Mouse (Mus musculus): ENCODE data around the gene Tmem217. TPM values are rescaled to one million over a fixed set of nuclear protein-coding genes. Genes with fewer than 3 reads are reported as not detected.

Gene Tmem217
- polyA plus RNA-seq, 1 experiment = not detected

- no peaks in the 10 kb centered on the region for H3K27me3 ChIP-seq (ENCODE audit: control insufficient read depth, insufficient read depth, low read length)
- 47% methylated on average over 13 of the region's 13 CpGs for WGBS
- H3K27ac ChIP-seq (ENCODE audit: insufficient read depth, low read length) = no peak overlapping the region
- TF ChIP-seq POLR2A (IDR thresholded peaks at IDR 0.05; ENCODE audit: low read depth, low read length) (no peak), CTCF (IDR thresholded peaks at IDR 0.05; ENCODE audit: extremely low read depth, insufficient read depth, insufficient read length, insufficient replicate concordance) (peak; percentile 92; the same call in 1 of the 2 replicates)
- no peaks in the 10 kb centered on the region for H3K36me3 ChIP-seq (ENCODE audit: control insufficient read depth, insufficient read depth, low read length)
- no peak overlapping the region for H3K4me3 ChIP-seq (ENCODE audit: extremely low read depth, insufficient read depth, insufficient read length)
- H3K4me1 ChIP-seq (ENCODE audit: control insufficient read depth, insufficient read depth, insufficient read length) = peaks cover 13% of the 10 kb centered on the region; the same call in 1 of the 2 replicates
- DNase-seq (ENCODE audit: low read depth in 1 of 2, low spot score in 2 of 2) = peak in 1 of 2 experiments; percentile 75
Measured at GRCm38 (mm10) chr17:29513044-29513730, 39.0 kb downstream of the Tmem217 start.

- DNase-seq (ENCODE audit: low read depth in 1 of 2, low spot score in 2 of 2) = no peak
- Histone ChIP-seq H3K4me1 (ENCODE audit: control insufficient read depth, insufficient read depth, insufficient read length) (peaks cover 13% of the 10 kb centered on the region; the same call in 1 of the 2 replicates), H3K27ac (ENCODE audit: insufficient read depth, low read length) (no peak overlapping the region)
Measured at GRCm38 (mm10) chr17:29510691-29511090, 41.5 kb downstream of the Tmem217 start.

GRCm38 (mm10) chr17:29508927-29509608 is 43.1 kb downstream of the Tmem217 start:
- no peak overlapping the region for H3K4me3 ChIP-seq (ENCODE audit: extremely low read depth, insufficient read depth, insufficient read length)
- H3K4me1 ChIP-seq (ENCODE audit: control insufficient read depth, insufficient read depth, insufficient read length) = peaks cover 13% of the 10 kb centered on the region; the same call in 1 of the 2 replicates
- WGBS = 42% methylated on average over 12 of the region's 12 CpGs
- H3K27ac ChIP-seq (ENCODE audit: insufficient read depth, low read length) = no peak overlapping the region
- H3K36me3 ChIP-seq (ENCODE audit: control insufficient read depth, insufficient read depth, low read length) = no peaks in the 10 kb centered on the region
- TF ChIP-seq CTCF (IDR thresholded peaks at IDR 0.05; ENCODE audit: extremely low read depth, insufficient read depth, insufficient read length, insufficient replicate concordance) (no peak), POLR2A (IDR thresholded peaks at IDR 0.05; ENCODE audit: low read depth, low read length) (no peak)
- H3K27me3 ChIP-seq (ENCODE audit: control insufficient read depth, insufficient read depth, low read length) = no peaks in the 10 kb centered on the region
- peak in 1 of 2 experiments; percentile 26 for DNase-seq (ENCODE audit: low read depth in 1 of 2, low spot score in 2 of 2)

More at GRCm38 (mm10) chr17:29510691-29511090, 41.5 kb downstream of the Tmem217 start:
- Histone ChIP-seq H3K36me3 (ENCODE audit: control insufficient read depth, insufficient read depth, low read length) (no peaks in the 10 kb centered on the region), H3K27me3 (ENCODE audit: control insufficient read depth, insufficient read depth, low read length) (no peaks in the 10 kb centered on the region), H3K4me3 (ENCODE audit: extremely low read depth, insufficient read depth, insufficient read length) (no peak overlapping the region)
- TF ChIP-seq CTCF (IDR thresholded peaks at IDR 0.05; ENCODE audit: extremely low read depth, insufficient read depth, insufficient read length, insufficient replicate concordance) (no peak), POLR2A (IDR thresholded peaks at IDR 0.05; ENCODE audit: low read depth, low read length) (no peak)
- WGBS = 19% methylated on average over 8 of the region's 8 CpGs

- no peak for DNase-seq (ENCODE audit: low read depth in 1 of 2, low spot score in 2 of 2)
- 91% methylated on average over 5 of the region's 5 CpGs for WGBS
- Histone ChIP-seq H3K4me3 (ENCODE audit: extremely low read depth, insufficient read depth, insufficient read length) (no peak overlapping the region), H3K4me1 (ENCODE audit: control insufficient read depth, insufficient read depth, insufficient read length) (peaks cover 12% of the 10 kb centered on the region; the same call in 1 of the 2 replicates), H3K36me3 (ENCODE audit: control insufficient read depth, insufficient read depth, low read length) (no peaks in the 10 kb centered on the region), H3K27ac (ENCODE audit: insufficient read depth, low read length) (no peak overlapping the region), H3K27me3 (ENCODE audit: control insufficient read depth, insufficient read depth, low read length) (no peaks in the 10 kb centered on the region)
- TF ChIP-seq CTCF (IDR thresholded peaks at IDR 0.05; ENCODE audit: extremely low read depth, insufficient read depth, insufficient read length, insufficient replicate concordance) (no peak), POLR2A (IDR thresholded peaks at IDR 0.05; ENCODE audit: low read depth, low read length) (no peak)
Measured at GRCm38 (mm10) chr17:29503700-29504099, 48.5 kb downstream of the Tmem217 start.

- no peak for DNase-seq (ENCODE audit: low read depth in 1 of 2, low spot score in 2 of 2)
- peak overlapping the region; percentile 50; the same call in 1 of the 2 replicates for H3K27ac ChIP-seq (ENCODE audit: insufficient read depth, low read length)
- H3K27me3 ChIP-seq (ENCODE audit: control insufficient read depth, insufficient read depth, low read length) = no peaks in the 10 kb centered on the region
- H3K4me1 ChIP-seq (ENCODE audit: control insufficient read depth, insufficient read depth, insufficient read length) = peaks cover 17% of the 10 kb centered on the region
- peak overlapping the region; percentile 35 for H3K4me3 ChIP-seq (ENCODE audit: extremely low read depth, insufficient read depth, insufficient read length)
- 18% methylated on average over 32 of the region's 32 CpGs for WGBS
- no peak for TF ChIP-seq CTCF (IDR thresholded peaks at IDR 0.05; ENCODE audit: extremely low read depth, insufficient read depth, insufficient read length, insufficient replicate concordance)
- no peak for TF ChIP-seq POLR2A (IDR thresholded peaks at IDR 0.05; ENCODE audit: low read depth, low read length)
- H3K36me3 ChIP-seq (ENCODE audit: control insufficient read depth, insufficient read depth, low read length) = no peaks in the 10 kb centered on the region
Measured at GRCm38 (mm10) chr17:29502669-29503665, 49.2 kb downstream of the Tmem217 start.

GRCm38 (mm10) chr17:29502005-29502668 is 50.0 kb downstream of the Tmem217 start:
- Histone ChIP-seq H3K4me1 (ENCODE audit: control insufficient read depth, insufficient read depth, insufficient read length) (peaks cover 19% of the 10 kb centered on the region), H3K36me3 (ENCODE audit: control insufficient read depth, insufficient read depth, low read length) (no peaks in the 10 kb centered on the region), H3K27me3 (ENCODE audit: control insufficient read depth, insufficient read depth, low read length) (no peaks in the 10 kb centered on the region), H3K4me3 (ENCODE audit: extremely low read depth, insufficient read depth, insufficient read length) (no peak overlapping the region), H3K27ac (ENCODE audit: insufficient read depth, low read length) (peak overlapping the region; percentile 50; the same call in 1 of the 2 replicates)
- TF ChIP-seq POLR2A (IDR thresholded peaks at IDR 0.05; ENCODE audit: low read depth, low read length) (no peak), CTCF (IDR thresholded peaks at IDR 0.05; ENCODE audit: extremely low read depth, insufficient read depth, insufficient read length, insufficient replicate concordance) (no peak)
- WGBS = 69% methylated on average over 7 of the region's 7 CpGs
- DNase-seq (ENCODE audit: low read depth in 1 of 2, low spot score in 2 of 2) = no peak

All from spleen, adult 2 months (tissue).